Mouse (Mus musculus): Measurements from ENCODE around the gene Olfr702.

Gene Olfr702

DNA sequence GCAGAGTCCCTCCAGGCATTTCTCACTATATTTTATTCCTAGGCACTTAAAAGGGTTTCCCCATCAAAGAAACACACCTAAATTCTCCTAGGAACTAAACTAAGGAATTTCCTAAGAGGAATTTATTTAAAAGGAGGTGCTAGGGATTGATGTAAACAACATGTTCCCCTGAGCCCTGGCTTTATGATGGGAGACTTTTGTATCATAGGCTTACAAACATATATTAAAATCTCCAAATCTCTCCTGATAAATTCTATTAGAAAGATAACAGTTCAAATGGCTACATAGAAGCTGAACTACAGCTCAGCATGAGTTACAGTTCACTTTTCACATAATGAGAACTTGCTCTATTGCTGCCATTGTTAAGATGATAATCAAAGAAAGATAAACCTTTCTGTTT lies at the start of gene Olfr702:
Gene Olfr702, minus strand, starts transcription at position 101 of the 400 bp plus-strand sequence.
- no peak for DNase-seq (ENCODE audit: low read depth, low spot score)

DNA sequence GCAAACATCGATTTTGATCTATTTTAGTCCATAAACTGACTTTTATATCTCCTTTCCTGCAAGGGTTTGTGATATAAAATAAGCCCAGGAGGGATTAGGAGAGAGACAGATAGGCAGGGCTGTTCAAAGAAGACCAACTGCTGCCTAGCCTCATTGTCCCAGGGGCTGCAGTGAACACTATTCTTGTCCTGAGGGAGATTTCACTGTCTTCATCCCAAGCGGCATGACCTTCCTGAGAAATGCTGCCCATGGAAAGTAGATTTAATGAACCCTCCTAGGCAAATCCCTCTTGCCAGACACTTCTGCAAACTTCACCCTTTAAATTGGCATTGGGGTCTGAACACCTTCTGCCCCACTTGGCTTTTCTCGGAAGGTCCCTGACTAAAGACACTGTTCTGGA lies 43.1 kb upstream of the Olfr702 start, which contains the start of gene Olfr705:
Gene Olfr705, minus strand, starts transcription at position 101 of the 400 bp plus-strand sequence.
- DNase-seq (ENCODE audit: low read depth, low spot score): no peak

DNA sequence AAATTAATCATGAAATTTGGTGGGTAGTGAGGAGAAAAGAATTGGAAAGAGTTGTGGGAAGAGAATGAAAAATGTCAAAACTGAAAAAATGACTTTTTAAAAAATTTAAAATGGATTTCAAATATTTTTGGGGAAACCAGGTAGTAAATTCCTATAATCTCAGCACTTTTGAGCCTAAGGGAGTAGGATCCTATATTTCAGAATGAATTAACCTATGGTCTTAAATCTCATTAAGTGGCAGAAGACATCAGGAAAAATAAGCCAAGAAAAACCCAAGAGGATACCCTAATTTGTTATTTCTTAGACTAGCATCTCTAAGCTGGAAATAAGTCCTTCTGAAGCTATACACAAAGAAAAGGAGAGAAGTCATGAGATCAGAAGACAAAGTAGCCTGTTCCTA lies 29.2 kb upstream of the Olfr702 start, which contains the start of gene Olfr704:
Gene Olfr704, plus strand, starts transcription at position 301 of the 400 bp plus-strand sequence.
- no peak for DNase-seq (ENCODE audit: low read depth, low spot score)

DNA sequence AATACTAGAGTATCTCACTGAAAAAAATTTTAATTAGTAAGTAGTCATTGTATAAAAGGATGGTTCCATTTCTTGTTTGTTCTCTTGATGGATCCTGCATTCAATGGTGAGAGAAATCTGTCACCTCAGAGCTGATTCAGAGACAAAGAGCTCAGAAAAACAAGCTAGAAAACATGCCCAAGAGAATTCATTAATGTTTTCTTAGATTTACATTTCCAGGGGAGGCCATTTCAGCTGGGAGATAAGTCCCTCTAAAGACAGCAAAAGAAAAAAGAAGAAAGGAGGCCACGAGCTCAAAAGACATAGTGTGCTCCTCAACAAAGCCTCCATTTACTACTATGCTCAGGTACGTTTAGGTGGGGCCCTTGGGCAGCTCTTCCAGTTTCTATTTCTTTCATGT lies 9.4 kb upstream of the Olfr702 start, which contains the start of gene Olfr703:
Gene Olfr703, plus strand, starts transcription at position 301 of the 400 bp plus-strand sequence.
- no peak for DNase-seq (ENCODE audit: low read depth, low spot score)

DNA sequence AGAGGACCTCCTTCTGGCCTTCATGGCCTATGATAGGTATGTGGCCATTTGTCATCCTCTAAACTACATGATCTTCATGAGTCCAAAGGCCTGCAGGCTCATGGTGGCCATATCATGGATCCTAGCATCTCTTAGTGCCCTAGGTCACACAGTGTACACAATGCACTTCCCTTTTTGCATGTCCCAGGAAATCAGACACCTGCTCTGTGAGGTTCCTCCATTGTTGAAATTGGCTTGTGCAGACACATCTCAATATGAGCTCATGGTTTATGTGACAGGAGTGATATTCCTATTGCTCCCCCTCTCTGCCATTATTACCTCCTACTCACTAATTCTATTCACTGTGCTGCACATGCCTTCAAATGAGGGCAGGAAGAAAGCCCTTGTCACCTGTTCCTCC lies 15.3 kb downstream of the Olfr702 start:
- no peak for DNase-seq (ENCODE audit: low read depth, low spot score)

DNA sequence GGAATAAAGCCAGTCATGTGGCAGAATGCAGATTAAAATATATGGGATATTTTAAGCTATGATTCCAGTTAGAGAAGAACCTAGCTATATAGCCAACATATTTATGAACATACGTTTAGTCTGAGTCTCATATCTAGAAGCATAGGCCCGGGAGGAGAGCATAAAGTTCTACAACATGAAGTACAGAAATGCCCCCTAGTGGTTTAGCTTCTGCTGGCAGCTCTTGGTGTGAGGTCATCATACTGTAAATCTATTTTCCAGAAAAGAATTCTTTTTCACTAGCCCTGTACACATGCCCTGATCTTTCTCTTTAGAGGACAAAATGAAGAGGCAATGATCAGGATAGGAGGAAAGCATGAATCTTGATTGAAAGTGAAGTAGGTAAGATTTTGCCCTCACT lies 17.9 kb downstream of the Olfr702 start:
- peak; percentile 24 for DNase-seq (ENCODE audit: low read depth, low spot score)

DNA sequence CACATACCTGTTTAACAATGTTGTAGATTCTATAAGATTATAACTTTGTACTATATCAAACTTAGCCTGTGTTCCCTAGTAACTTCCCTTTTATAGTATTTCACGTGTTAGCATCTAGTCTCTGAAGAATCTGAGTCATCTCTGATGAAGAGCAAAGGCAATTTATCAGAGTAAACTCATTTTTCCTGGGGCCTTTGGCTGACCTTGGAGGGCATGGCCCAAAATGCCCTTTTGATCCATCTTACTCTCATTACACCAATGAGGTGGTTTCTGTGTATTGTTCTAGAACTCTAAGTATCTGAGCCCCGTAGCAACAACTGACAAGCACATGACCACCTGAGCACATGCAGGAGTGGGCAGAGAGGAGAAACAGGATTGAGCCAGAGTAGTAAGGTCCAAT lies 19.9 kb downstream of the Olfr702 start, which contains the start of gene Olfr701:
Gene Olfr701, plus strand, starts transcription at position 301 of the 400 bp plus-strand sequence.
- DNase-seq (ENCODE audit: low read depth, low spot score): no peak

DNA sequence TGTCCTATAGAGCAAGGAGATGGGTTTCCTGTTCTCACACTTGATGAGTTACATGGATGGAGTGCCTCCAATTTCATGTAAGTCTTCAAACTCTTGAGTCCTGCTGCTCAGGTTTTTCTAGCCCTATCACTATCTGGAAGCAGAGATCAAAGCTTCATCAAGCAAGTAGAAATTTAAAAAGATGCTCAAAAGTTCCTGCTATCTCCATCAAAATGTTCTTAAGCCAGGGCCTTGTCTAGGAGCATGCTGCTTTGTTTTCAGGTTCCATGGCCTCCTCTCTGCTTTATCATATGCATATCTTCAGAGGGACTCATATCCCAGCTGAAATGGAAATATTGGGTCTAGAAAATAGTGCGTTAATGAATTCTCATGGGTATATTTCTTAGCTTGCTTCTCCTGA lies 25.0 kb downstream of the Olfr702 start, which contains the start of gene Olfr700:
Gene Olfr700, minus strand, starts transcription at position 101 of the 400 bp plus-strand sequence.
- no peak for DNase-seq (ENCODE audit: low read depth, low spot score)

DNA sequence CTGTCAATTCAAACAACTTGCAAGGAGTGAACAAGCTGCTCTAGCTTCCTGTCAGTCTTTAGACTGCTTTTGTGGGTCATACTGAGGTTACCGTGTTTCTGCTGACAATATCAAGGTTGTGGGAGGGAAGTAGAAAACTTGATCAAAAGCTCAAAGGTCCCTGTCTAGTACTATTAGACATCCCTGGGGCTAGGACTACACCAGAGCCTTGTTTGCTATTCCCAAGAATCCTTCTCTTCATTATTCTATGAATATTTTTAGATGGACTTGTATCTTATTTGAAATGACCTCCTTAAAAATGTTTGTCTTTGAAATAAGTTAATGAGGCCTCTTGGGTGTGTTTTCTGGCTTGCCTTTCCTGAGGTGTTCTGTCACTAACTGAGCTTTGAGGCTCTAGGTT lies 40.6 kb downstream of the Olfr702 start, which contains the start of gene Olfr699:
Gene Olfr699, minus strand, starts transcription at position 101 of the 400 bp plus-strand sequence.
- no peak for DNase-seq (ENCODE audit: low read depth, low spot score)

DNA sequence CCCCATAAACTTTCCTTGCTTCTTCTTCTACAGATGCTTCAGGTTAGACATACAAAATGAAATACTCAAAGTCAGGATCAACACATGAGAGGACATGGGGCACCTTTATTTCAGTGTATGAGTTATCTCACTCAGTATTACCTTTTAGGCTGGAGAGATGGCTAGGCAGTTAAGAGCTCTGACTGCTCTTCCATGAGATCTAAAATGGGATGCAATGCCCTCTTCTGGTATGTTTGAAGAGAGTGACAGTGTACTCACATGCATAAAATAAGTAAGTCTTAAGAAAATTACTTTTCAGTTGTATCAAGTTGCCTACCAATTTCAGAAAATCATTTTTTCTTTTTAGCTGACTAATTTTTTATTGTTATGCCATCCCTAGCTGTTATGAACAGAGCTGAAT lies 45.4 kb downstream of the Olfr702 start:
- peak; percentile 6 for DNase-seq (ENCODE audit: low read depth, low spot score)

Data from brain, adult 2 months (tissue).